Mouse (Mus musculus) CH12.LX (cell line): Measurements from ENCODE around the gene Ndrg2. TPM values are rescaled to one million over a fixed set of nuclear protein-coding genes. Genes with fewer than 3 reads are reported as not detected.

Source experiments
- DNase-seq: peaks from one replicate; pipeline ENCODE4 v3.0.0-alpha.2; 2013; ENCODE audit errors: extremely low read depth
- H3K27ac ChIP-seq: 2 replicates; pipeline ENCODE4 v1.5.1; 2012; ENCODE audit warnings: low read depth, mild to moderate bottlenecking, control low read depth, moderate library complexity; ENCODE audit not compliant: insufficient read depth
- H3K27me3 ChIP-seq: replicated peaks from 2 replicates; pipeline ENCODE3; 2012; ENCODE audit warnings: inconsistent platforms
- H3K36me3 ChIP-seq, 2 experiments: replicated peaks in 1 of 2; 2 replicates each; pipeline versions ENCODE3 to v1.6.1; 2012; ENCODE audit warnings: inconsistent platforms in 1 of 2, low read length in 1 of 2, mild to moderate bottlenecking in 1 of 2, mixed read lengths in 1 of 2, moderate library complexity in 1 of 2; ENCODE audit not compliant: control insufficient read depth in 1 of 2, insufficient read depth in 1 of 2
- H3K4me1 ChIP-seq, 2 experiments: 2 replicates each; pipeline ENCODE4 v1.6.1; 2012; ENCODE audit warnings: inconsistent platforms in 1 of 2, moderate library complexity in 1 of 2; ENCODE audit not compliant: insufficient read depth in 2 of 2, control insufficient read depth in 1 of 2
- H3K4me2 ChIP-seq: 2 replicates; pipeline ENCODE4 v1.6.1; 2012; ENCODE audit warnings: low read depth, mild to moderate bottlenecking, control low read depth; ENCODE audit not compliant: poor library complexity, insufficient read depth, severe bottlenecking
- H3K4me3 ChIP-seq, 3 experiments: fragments of 150-350 bp in 1 of 3; sonication (generic) in 1 of 3; replicated peaks in 1 of 3; 2 replicates each; pipeline versions ENCODE3 to v1.5.1; 2011 to 2012; ENCODE audit warnings: low read depth in 2 of 3, low read length in 2 of 3, mild to moderate bottlenecking in 2 of 3, moderate library complexity in 2 of 3, control low read depth in 1 of 3, improper control_type of control experiment in 1 of 3, inconsistent platforms in 1 of 3, mixed read lengths in 1 of 3; ENCODE audit not compliant: poor library complexity in 1 of 3
- H3K79me2 ChIP-seq: replicated peaks from 2 replicates; pipeline ENCODE4 v1.6.1; 2012; ENCODE audit warnings: mild to moderate bottlenecking, moderate library complexity; ENCODE audit not compliant: control insufficient read depth, poor library complexity, insufficient read depth, severe bottlenecking; ENCODE audit errors: extremely low read depth
- H3K9ac ChIP-seq: 2 replicates; pipeline ENCODE4 v1.6.1; 2012; ENCODE audit warnings: low read depth, mild to moderate bottlenecking, control low read depth, moderate library complexity; ENCODE audit not compliant: insufficient read depth
- H3K9me3 ChIP-seq: replicated peaks from 2 replicates; pipeline ENCODE3; 2012; ENCODE audit warnings: low read length, inconsistent platforms, mixed read lengths
- BHLHE40 ChIP-seq: IDR thresholded peaks from 2 replicates; pipeline ENCODE4 v1.6.1; 2011; ENCODE audit warnings: mild to moderate bottlenecking, low read depth, low read length, improper control_type of control experiment
- CHD1 ChIP-seq: IDR thresholded peaks from 2 replicates; pipeline ENCODE4 v1.6.1; 2012; ENCODE audit warnings: low read depth, low read length, improper control_type of control experiment, inconsistent platforms
- CHD2 ChIP-seq: IDR thresholded peaks from 2 replicates; pipeline ENCODE4 v1.6.1; 2011; ENCODE audit warnings: low read length, improper control_type of control experiment
- E2F4 ChIP-seq: IDR thresholded peaks from 2 replicates; pipeline ENCODE4 v1.6.1; 2011; ENCODE audit warnings: low read depth, low read length, improper control_type of control experiment; ENCODE audit not compliant: insufficient replicate concordance
- EP300 ChIP-seq: IDR thresholded peaks from 2 replicates; pipeline ENCODE4 v1.6.1; 2011; ENCODE audit warnings: low read length, improper control_type of control experiment
- GABPA ChIP-seq: IDR thresholded peaks from 2 replicates; pipeline ENCODE4 v1.6.1; 2012; ENCODE audit warnings: low read depth, low read length, improper control_type of control experiment, inconsistent platforms; ENCODE audit not compliant: insufficient replicate concordance
- IRF4 ChIP-seq: IDR thresholded peaks from 2 replicates; pipeline ENCODE4 v1.6.1; 2014; ENCODE audit warnings: low read depth, mild to moderate bottlenecking, inconsistent platforms, low read length, improper control_type of control experiment
- JUND ChIP-seq: conservative IDR thresholded peaks from 2 replicates; pipeline ENCODE4 v1.6.1; 2011; ENCODE audit warnings: low read depth, low read length, improper control_type of control experiment
- MAFK ChIP-seq: IDR thresholded peaks from 2 replicates; pipeline ENCODE4 v1.6.1; 2011; ENCODE audit warnings: low read length, improper control_type of control experiment; ENCODE audit not compliant: insufficient replicate concordance
- MAZ ChIP-seq: IDR thresholded peaks from 2 replicates; pipeline ENCODE4 v1.6.1; 2012; ENCODE audit warnings: low read depth, mild to moderate bottlenecking, inconsistent platforms, low read length, improper control_type of control experiment, moderate library complexity
- MEF2A ChIP-seq: IDR thresholded peaks from 2 replicates; pipeline ENCODE4 v1.6.1; 2014; ENCODE audit warnings: low read depth, mild to moderate bottlenecking, inconsistent platforms, low read length, improper control_type of control experiment, borderline replicate concordance
- MXI1 ChIP-seq: IDR thresholded peaks from 2 replicates; pipeline ENCODE4 v1.6.1; 2011; ENCODE audit warnings: mild to moderate bottlenecking, low read depth, low read length, improper control_type of control experiment
- NRF1 ChIP-seq: IDR thresholded peaks from 2 replicates; pipeline ENCODE4 v1.6.1; 2014; ENCODE audit warnings: low read depth, mild to moderate bottlenecking, inconsistent platforms, low read length, improper control_type of control experiment, moderate library complexity
- POLR2A ChIP-seq: IDR thresholded peaks from 2 replicates; pipeline ENCODE4 v1.6.1; 2011; ENCODE audit warnings: low read depth, mild to moderate bottlenecking, improper control_type of control experiment, low read length
- POLR2AphosphoS2 ChIP-seq: IDR thresholded peaks from 2 replicates; pipeline ENCODE4 v1.6.1; 2011; ENCODE audit warnings: low read depth, low read length, improper control_type of control experiment
- RCOR1 ChIP-seq: conservative IDR thresholded peaks from 2 replicates; pipeline ENCODE4 v1.6.1; 2012; ENCODE audit warnings: low read depth, mild to moderate bottlenecking, inconsistent platforms, low read length, improper control_type of control experiment
- SMC3 ChIP-seq: IDR thresholded peaks from 2 replicates; pipeline ENCODE4 v1.6.1; 2011; ENCODE audit warnings: low read depth, low read length, improper control_type of control experiment
- UBTF ChIP-seq: IDR thresholded peaks from 2 replicates; pipeline ENCODE4 v1.6.1; 2012; ENCODE audit warnings: low read depth, mild to moderate bottlenecking, inconsistent platforms, low read length, improper control_type of control experiment, moderate library complexity
- USF2 ChIP-seq: conservative IDR thresholded peaks from 2 replicates; pipeline ENCODE4 v1.6.1; 2011; ENCODE audit warnings: low read depth, low read length, improper control_type of control experiment
- ZKSCAN1 ChIP-seq: IDR thresholded peaks from 2 replicates; pipeline ENCODE4 v1.6.1; 2012; ENCODE audit warnings: low read depth, inconsistent platforms, low read length, improper control_type of control experiment, borderline replicate concordance
- ZNF384 ChIP-seq: IDR thresholded peaks from 2 replicates; pipeline ENCODE4 v1.6.1; 2012; ENCODE audit warnings: low read depth, low read length, improper control_type of control experiment, inconsistent platforms
- dilution Hi-C: fragments of 300-500 bp; cut with MboI; formaldehyde crosslinking; loops from 2 replicates; pipeline ENCODE4 v1.14.3; 2020; ENCODE audit warnings: low sequenced_read_pairs; ENCODE audit not compliant: extremely low pct_unique_long_range_greater_than_20kb, extremely low pct_ligation_motif_present
- in situ Hi-C: fragments of 300-500 bp; cut with MboI; formaldehyde crosslinking; loops from 3 replicates; pipeline ENCODE4 v1.14.3; 2019; ENCODE audit warnings: low sequenced_read_pairs, low pct_ligation_motif_present, low pct_unique_long_range_greater_than_20kb, mixed read lengths
- polyA plus RNA-seq: library from polyadenylated mRNA; unstranded; fragments of >175 nt; gene quantifications from 2 replicates; pipeline ENCODE4 v1.2.1, GENCODE M21; 2012; ENCODE audit warnings: low read depth; ENCODE audit not compliant: insufficient read length
- total RNA-seq, 2 experiments: library from RNA; depleted of rRNA; stranded (reverse); fragments of 300-350 nt in 1 of 2; fragments of >200 nt in 1 of 2; gene quantifications; 2 replicates each; pipeline ENCODE4 v1.2.3; 2012 to 2014

The Ndrg2 gene
- total and polyA plus RNA-seq, 3 experiments: 0.50 to 1.1 (median 1.0) TPM

DNA sequence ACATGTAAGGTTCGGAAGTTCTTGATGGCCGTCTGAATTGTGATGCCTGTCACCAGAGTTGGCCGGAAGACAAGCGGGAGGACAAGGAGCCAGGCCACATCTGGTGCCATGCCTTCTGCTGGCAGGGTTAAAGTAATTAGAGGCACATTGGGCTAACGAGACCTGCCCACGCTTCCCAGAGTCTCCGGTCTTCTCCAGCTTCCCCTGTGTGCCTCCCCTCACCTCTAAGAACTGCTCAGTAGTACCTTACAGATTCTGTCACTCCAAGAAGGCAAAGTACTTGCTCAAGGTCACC, 8.6 kb upstream of the Ndrg2 start, which contains the start of gene Rnase13:
Gene Rnase13, minus strand, starts transcription at position 203 of the 295 bp plus-strand sequence.
- dilution Hi-C loops (no loop called here), in situ Hi-C loops (loop anchor here (25.0 kb wide), 1 partner anchor 415 kb away; the partner anchor contains the start of gene Sall2)
- Histone ChIP-seq H3K4me2 (no peak within 1 kb of the TSS), H3K4me3 (no peak within 1 kb of the TSS), H3K79me2 (no peaks in the 10 kb centered on the region), H3K36me3 (no peaks in the 10 kb centered on the region), H3K4me1 (peaks cover 3 to 14% of the 10 kb centered on the region in 2 experiments; a peak in 3 of 4 replicates), H3K27ac (no peak within 1 kb of the TSS)
- no peak for DNase-seq
- TF ChIP-seq CHD2 (no peak), SMC3 (no peak), EP300 (no peak), MXI1 (no peak), GABPA (no peak), E2F4 (no peak), MAFK (no peak), RCOR1 (no peak), MEF2A (no peak), IRF4 (no peak), NRF1 (no peak), ZKSCAN1 (no peak)
- TF ChIP-seq, all 38 proteins: peak for 0
- no peaks in the 10 kb centered on the region for H3K9me3 ChIP-seq
- no peak within 1 kb of the TSS for H3K9ac ChIP-seq
- H3K27me3 ChIP-seq: peaks cover 2% of the 10 kb centered on the region

DNA sequence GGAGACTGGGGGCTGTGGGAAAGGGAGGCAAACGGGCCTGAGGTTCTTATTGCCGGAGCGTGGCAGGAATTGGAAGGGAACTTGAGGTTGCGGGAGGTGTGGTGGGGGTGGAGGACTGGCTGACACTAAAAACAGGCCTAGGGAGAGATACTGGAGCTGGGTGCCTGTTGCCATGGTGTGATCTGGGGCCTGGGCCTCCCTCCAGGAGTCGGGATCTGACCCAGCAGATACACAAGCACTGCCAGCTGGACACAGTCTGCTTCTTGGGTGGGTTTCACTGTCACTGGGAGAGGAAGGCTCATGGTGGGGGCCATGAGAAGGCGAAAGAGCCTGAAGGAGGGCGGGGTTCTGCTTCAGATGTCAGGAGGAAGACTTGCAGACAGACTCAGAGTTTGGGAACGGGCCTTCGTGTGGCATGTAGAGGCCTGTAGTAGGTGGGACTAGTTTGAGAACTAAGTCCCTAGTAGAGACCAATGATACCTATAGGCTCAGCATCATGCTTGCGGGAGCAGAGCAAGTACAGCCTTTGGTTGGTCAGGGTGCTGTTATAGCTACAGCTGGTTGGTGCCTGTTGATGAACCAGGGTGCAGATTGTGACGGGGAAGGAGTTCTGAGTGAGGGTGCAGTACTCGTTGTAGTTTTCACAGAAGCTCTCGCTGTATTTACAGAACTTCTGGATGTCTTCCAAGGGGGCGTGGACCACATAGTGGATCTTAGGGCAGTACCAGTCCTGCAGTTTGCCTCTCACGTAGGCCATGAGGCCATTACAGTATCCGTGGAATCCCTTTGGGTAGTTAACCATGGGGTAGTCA, 8.0 kb upstream of the Ndrg2 start:
- in situ Hi-C loops: loop anchor here (25.0 kb wide), 1 partner anchor 415 kb away; the partner anchor contains the start of gene Sall2
- DNase-seq: no peak
- no peaks in the 10 kb centered on the region for H3K79me2 ChIP-seq
- no peaks in the 10 kb centered on the region for H3K36me3 ChIP-seq
- H3K4me1 ChIP-seq: peaks cover 3 to 14% of the 10 kb centered on the region in 2 experiments; a peak in 3 of 4 replicates
- dilution Hi-C loops: no loop called here
- H3K9ac ChIP-seq: no peak overlapping the region
- H3K4me3 ChIP-seq: no peak overlapping the region
- H3K9me3 ChIP-seq: no peaks in the 10 kb centered on the region
- H3K4me2 ChIP-seq: no peak overlapping the region
- TF ChIP-seq BHLHE40 (no peak), NRF1 (no peak), ZNF384 (no peak), UBTF (no peak), POLR2AphosphoS2 (no peak), MAFK (no peak), CHD1 (no peak), JUND (no peak), USF2 (no peak), RCOR1 (no peak), POLR2A (no peak), MAZ (no peak)
- peaks cover 2% of the 10 kb centered on the region for H3K27me3 ChIP-seq
- no peak overlapping the region for H3K27ac ChIP-seq
